Mouse (Mus musculus) liver, postnatal 0 days (tissue): ENCODE results near the gene Dst. TPM values are rescaled to one million over a fixed set of nuclear protein-coding genes. Genes with fewer than 3 reads are reported as not detected.
A peak's percentile ranks its signal among the peaks of the same experiment; 100 is the strongest.

Experiments used
- ATAC-seq: fragments of 200-750 bp; cut with Nextera tagmentation; 2 replicates; pipeline ENCODE4 v1.8.0; 2017; ENCODE audit warnings: mild to moderate bottlenecking, moderate library complexity
- DNase-seq: peaks from one replicate; pipeline ENCODE4 v3.0.0-alpha.2; 2016
- H3K27ac ChIP-seq: fragments of 300-500 bp; sonication (generic); 2 replicates; pipeline ENCODE4 v1.5.1; 2014; ENCODE audit warnings: antibody characterized with exemption, moderate library complexity, mild to moderate bottlenecking, low read depth
- H3K27me3 ChIP-seq: fragments of 300-500 bp; sonication (generic); 2 replicates; pipeline ENCODE4 v1.6.1; 2014; ENCODE audit warnings: low read length, control low read depth, mixed read lengths; ENCODE audit not compliant: insufficient read depth
- H3K36me3 ChIP-seq: fragments of 300-500 bp; sonication (generic); replicated peaks from 2 replicates; pipeline ENCODE4 v1.6.1; 2014; ENCODE audit warnings: mild to moderate bottlenecking, control low read depth, low read length, moderate library complexity, mixed read lengths; ENCODE audit not compliant: insufficient read depth
- H3K4me1 ChIP-seq: fragments of 300-500 bp; sonication (generic); 2 replicates; pipeline ENCODE4 v1.6.1; 2014; ENCODE audit warnings: antibody characterized with exemption, mild to moderate bottlenecking, control low read depth; ENCODE audit not compliant: insufficient read depth
- H3K4me2 ChIP-seq: fragments of 300-500 bp; sonication (generic); 2 replicates; pipeline ENCODE4 v1.6.1; 2014; ENCODE audit warnings: low read depth, mild to moderate bottlenecking, low read length, moderate library complexity, mixed read lengths
- H3K4me3 ChIP-seq: fragments of 300-500 bp; sonication (generic); 2 replicates; pipeline ENCODE4 v1.5.1; 2014; ENCODE audit warnings: low read depth, low read length
- H3K9ac ChIP-seq: fragments of 300-500 bp; sonication (generic); replicated peaks from 2 replicates; pipeline ENCODE4 v1.6.1; 2014; ENCODE audit warnings: mild to moderate bottlenecking, moderate library complexity
- H3K9me3 ChIP-seq: fragments of 300-500 bp; sonication (generic); 2 replicates; pipeline ENCODE4 v1.6.1; 2016; ENCODE audit warnings: mild to moderate bottlenecking, control low read depth, low read length, mixed read lengths
- CTCF ChIP-seq: sonication (generic); IDR thresholded peaks from 2 replicates; pipeline ENCODE4 v1.5.1; 2016; ENCODE audit warnings: antibody characterized with exemption, low read depth
- EP300 ChIP-seq: IDR thresholded peaks from 2 replicates; pipeline ENCODE4 v1.6.1; 2016; ENCODE audit warnings: antibody characterized with exemption, low read depth, mild to moderate bottlenecking
- WGBS: fragments of 180-500 bp; shearing (Covaris S2); extraction: QIAGEN DNeasy Blood & Tissue Kit; methylation state at CpG from one replicate; pipeline ENCODE4 v1.1.7; 2014; ENCODE audit not compliant: insufficient replicate concordance; 5-methylcytosine and 5-hydroxymethylcytosine counted together
- polyA plus RNA-seq: library from polyadenylated mRNA; unstranded; fragments of >200 nt; fragmentation: Nextera tagmentation; extraction: Ambion mirVana; gene quantifications from 2 replicates; pipeline ENCODE4 v1.2.1, GENCODE M21; 2015

Dst gene
- polyA plus RNA-seq, 1 experiment from 2014 or later, result 6.4 TPM

- peaks cover 23% of the 10 kb centered on the region; the same call in 1 of the 2 replicates for H3K36me3 ChIP-seq
- no peak overlapping the region for H3K9ac ChIP-seq
- TF ChIP-seq CTCF (peak; percentile 86), EP300 (no peak)
- ATAC-seq (peak; percentile 64; the same call in 1 of the 2 replicates), DNase-seq (peak; percentile 80)
- H3K4me3 ChIP-seq, result no peak overlapping the region
- H3K9me3 ChIP-seq, result no peaks in the 10 kb centered on the region
- H3K4me2 ChIP-seq, result no peak overlapping the region
- no peaks in the 10 kb centered on the region; the same call in 1 of the 2 replicates for H3K4me1 ChIP-seq
- H3K27me3 ChIP-seq, result no peaks in the 10 kb centered on the region
- WGBS, result 66% methylated on average over 14 of the region's 14 CpGs
- no peak overlapping the region for H3K27ac ChIP-seq
Measured at GRCm38 (mm10) chr1:34164616-34165295, 256.7 kb downstream of the Dst start.

GRCm38 (mm10) chr1:34165926-34166325 is 257.9 kb downstream of the Dst start:
- ATAC-seq, result no peak
- 82% methylated on average over 4 of the region's 4 CpGs for WGBS
- Histone ChIP-seq H3K27me3 (no peaks in the 10 kb centered on the region), H3K9me3 (no peaks in the 10 kb centered on the region), H3K4me3 (no peak overlapping the region), H3K4me2 (no peak overlapping the region), H3K27ac (no peak overlapping the region), H3K4me1 (no peaks in the 10 kb centered on the region), H3K9ac (no peak overlapping the region), H3K36me3 (peaks cover 32% of the 10 kb centered on the region)
- no peak for DNase-seq
- TF ChIP-seq CTCF (no peak), EP300 (no peak)

GRCm38 (mm10) chr1:34167151-34168057 is 259.4 kb downstream of the Dst start:
- ATAC-seq, result peak; percentile 23

GRCm38 (mm10) chr1:34169086-34169485 is 261.1 kb downstream of the Dst start:
- H3K9me3 ChIP-seq, result no peaks in the 10 kb centered on the region
- DNase-seq (no peak), ATAC-seq (no peak)
- H3K36me3 ChIP-seq, result peaks cover 33% of the 10 kb centered on the region
- H3K4me2 ChIP-seq, result no peak overlapping the region
- no peaks in the 10 kb centered on the region for H3K4me1 ChIP-seq
- H3K27ac ChIP-seq, result no peak overlapping the region
- H3K9ac ChIP-seq, result no peak overlapping the region
- no peaks in the 10 kb centered on the region for H3K27me3 ChIP-seq
- no peak overlapping the region for H3K4me3 ChIP-seq
- TF ChIP-seq CTCF, result no peak
- no peak for TF ChIP-seq EP300
- WGBS, result 87% methylated on average over 12 of the region's 12 CpGs

More at GRCm38 (mm10) chr1:34167151-34168057, 259.4 kb downstream of the Dst start:
- Histone ChIP-seq H3K9ac (no peak overlapping the region), H3K36me3 (peaks cover 33% of the 10 kb centered on the region), H3K4me3 (no peak overlapping the region), H3K9me3 (no peaks in the 10 kb centered on the region), H3K4me1 (no peaks in the 10 kb centered on the region), H3K27me3 (no peaks in the 10 kb centered on the region), H3K27ac (no peak overlapping the region), H3K4me2 (no peak overlapping the region)
- 68% methylated on average over 19 of the region's 19 CpGs for WGBS
- TF ChIP-seq CTCF (no peak), EP300 (0 out of 2 replicates have a peak, but pooled peaks have one; percentile 10)
- peak; percentile 29 for DNase-seq

- peaks cover 21% of the 10 kb centered on the region for H3K36me3 ChIP-seq
- no peak overlapping the region for H3K4me2 ChIP-seq
- no peaks in the 10 kb centered on the region for H3K9me3 ChIP-seq
- H3K27ac ChIP-seq, result no peak overlapping the region
- no peaks in the 10 kb centered on the region for H3K4me1 ChIP-seq
- no peak overlapping the region for H3K9ac ChIP-seq
- no peaks in the 10 kb centered on the region for H3K27me3 ChIP-seq
- H3K4me3 ChIP-seq, result no peak overlapping the region
- TF ChIP-seq EP300, result no peak
- DNase-seq, result no peak
- WGBS, result 86% methylated on average over 15 of the region's 15 CpGs
- no peak for ATAC-seq
Measured at GRCm38 (mm10) chr1:34174517-34174916, 266.5 kb downstream of the Dst start.

- TF ChIP-seq CTCF (no peak), EP300 (no peak)
- Histone ChIP-seq H3K4me1 (no peaks in the 10 kb centered on the region), H3K36me3 (peaks cover 21% of the 10 kb centered on the region), H3K9ac (no peak overlapping the region), H3K4me3 (no peak overlapping the region), H3K27ac (no peak overlapping the region), H3K9me3 (no peaks in the 10 kb centered on the region), H3K4me2 (no peak overlapping the region), H3K27me3 (no peaks in the 10 kb centered on the region)
- DNase-seq (no peak), ATAC-seq (no peak)
- 75% methylated on average over 8 of the region's 8 CpGs for WGBS
Measured at GRCm38 (mm10) chr1:34174961-34175360, 266.9 kb downstream of the Dst start.
